Mouse (Mus musculus) adrenal gland, postnatal 25 days (tissue): ENCODE measurements at regions not wholly inside any gene's neighbourhood (a gene's known extent, or its start where the extent isn't known, plus 50 kb on each side); places are given as distances from the start of the nearest gene placed in this dataset.
A peak's percentile ranks its signal among the peaks of the same experiment; 100 is the strongest.

Experiments used
- DNase-seq: peaks from one replicate; pipeline ENCODE4 v3.0.0; 2021; ENCODE audit warnings: mixed read lengths

- no peak for DNase-seq
Observed at GRCm38 (mm10) chr15:63724543-63725186, 120.3 kb downstream of the Gsdmc2 start.

DNA sequence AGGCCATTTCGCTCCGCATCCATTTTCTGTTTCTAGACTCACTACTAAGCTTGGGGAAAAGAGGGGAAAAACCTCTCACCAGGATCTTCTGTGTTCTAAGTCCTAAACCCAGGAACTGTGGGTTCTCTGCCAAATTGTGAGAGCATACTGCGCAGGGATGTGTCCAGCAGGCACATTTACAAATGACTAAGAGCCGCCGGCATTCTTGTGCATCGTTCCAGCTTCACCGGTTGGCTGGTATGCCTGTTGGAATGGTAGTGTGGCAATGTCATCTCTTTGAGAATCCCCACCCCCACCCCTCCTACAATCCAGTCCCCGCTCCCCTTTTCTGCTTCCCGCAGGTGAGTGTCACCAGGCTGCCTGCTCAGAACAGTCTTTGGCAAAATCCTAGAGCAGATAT, 122.0 kb downstream of the Gsdmc2 start:
- no peak for DNase-seq

DNA sequence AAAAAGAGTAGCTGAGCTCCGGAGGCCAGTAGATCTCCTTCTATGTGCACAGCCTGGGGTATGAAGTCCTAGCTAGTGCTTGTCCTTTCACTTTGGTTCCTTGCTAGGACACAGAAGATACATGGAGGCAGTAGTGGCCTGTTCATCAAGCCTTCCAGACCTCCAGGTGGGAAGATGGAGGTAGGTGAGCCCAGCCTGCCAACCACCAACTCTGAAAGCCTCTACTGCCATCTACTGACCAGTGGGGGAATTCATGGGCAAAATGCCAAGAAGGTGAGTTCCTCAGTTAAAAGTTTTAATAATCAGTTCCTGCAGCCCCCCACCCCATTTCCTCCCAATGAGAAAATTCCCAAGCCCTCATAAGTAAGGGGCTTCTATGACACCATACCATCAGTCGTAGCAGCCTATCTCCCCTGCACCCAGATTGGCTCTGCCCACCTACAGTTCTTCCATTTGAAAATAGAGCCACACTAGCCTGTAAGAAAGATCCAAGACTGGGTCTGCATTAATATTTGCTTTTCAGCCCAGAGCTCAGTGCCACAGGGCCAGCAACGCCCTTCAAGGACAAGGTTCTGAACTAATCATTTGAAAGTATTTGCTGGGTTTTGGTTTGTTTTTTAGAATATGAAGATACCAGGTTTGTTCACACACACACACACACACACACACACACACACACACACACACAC, 123.2 kb downstream of the Gsdmc2 start:
- DNase-seq, result peak; percentile 26

- no peak for DNase-seq
Observed at GRCm38 (mm10) chr15:63717812-63718211, 127.2 kb downstream of the Gsdmc2 start.

- DNase-seq, result no peak
Observed at GRCm38 (mm10) chr15:63713697-63714096, 131.3 kb downstream of the Gsdmc2 start.

GRCm38 (mm10) chr15:63710381-63710780, 134.6 kb downstream of the Gsdmc2 start:
- DNase-seq, result no peak

GRCm38 (mm10) chr15:63709270-63709933, 135.6 kb downstream of the Gsdmc2 start:
- no peak for DNase-seq

GRCm38 (mm10) chr15:63704636-63705035, 140.3 kb downstream of the Gsdmc2 start:
- no peak for DNase-seq

GRCm38 (mm10) chr15:63697831-63698230, 147.1 kb downstream of the Gsdmc2 start:
- DNase-seq, result no peak

DNA sequence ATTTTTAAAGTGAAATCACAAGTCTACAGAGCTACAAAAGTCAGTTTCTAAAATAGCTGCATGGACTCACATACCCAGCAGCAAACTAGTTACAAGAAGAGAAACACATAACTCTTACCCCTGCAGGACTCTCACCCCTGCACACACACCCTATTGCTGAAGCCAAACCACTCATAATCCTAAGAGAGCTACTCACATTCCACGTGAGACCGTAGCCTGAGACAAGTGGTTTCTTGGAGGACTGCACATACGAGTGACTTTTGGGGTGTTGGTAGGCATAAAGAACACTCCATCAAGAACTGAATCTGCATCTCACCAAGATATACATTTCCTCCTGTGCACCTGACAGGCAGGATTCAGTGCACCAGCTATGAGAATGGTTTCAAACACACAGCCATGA, 150.8 kb downstream of the Gsdmc2 start:
- no peak for DNase-seq

DNA sequence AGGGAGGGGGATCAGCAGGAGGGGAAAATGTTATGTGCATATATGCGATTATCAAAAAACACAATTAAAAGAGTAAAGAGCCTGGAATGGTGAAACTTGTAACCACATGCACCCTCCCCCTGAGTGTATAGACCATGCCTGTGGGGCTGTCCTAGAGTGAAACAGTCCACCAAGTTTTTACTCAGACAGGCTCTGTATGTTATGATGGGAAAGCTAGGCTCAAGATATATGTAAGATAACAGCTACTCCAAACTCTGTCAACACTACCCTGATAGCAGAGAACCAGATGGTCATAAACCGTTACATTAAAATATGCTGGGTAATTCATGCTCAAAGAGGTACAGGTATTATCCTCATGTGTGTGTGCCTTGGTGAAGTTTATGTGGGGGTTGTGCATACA, 151.4 kb downstream of the Gsdmc2 start:
- no peak for DNase-seq

GRCm38 (mm10) chr15:63692491-63693295, 152.3 kb downstream of the Gsdmc2 start:
- DNase-seq, result no peak

DNA sequence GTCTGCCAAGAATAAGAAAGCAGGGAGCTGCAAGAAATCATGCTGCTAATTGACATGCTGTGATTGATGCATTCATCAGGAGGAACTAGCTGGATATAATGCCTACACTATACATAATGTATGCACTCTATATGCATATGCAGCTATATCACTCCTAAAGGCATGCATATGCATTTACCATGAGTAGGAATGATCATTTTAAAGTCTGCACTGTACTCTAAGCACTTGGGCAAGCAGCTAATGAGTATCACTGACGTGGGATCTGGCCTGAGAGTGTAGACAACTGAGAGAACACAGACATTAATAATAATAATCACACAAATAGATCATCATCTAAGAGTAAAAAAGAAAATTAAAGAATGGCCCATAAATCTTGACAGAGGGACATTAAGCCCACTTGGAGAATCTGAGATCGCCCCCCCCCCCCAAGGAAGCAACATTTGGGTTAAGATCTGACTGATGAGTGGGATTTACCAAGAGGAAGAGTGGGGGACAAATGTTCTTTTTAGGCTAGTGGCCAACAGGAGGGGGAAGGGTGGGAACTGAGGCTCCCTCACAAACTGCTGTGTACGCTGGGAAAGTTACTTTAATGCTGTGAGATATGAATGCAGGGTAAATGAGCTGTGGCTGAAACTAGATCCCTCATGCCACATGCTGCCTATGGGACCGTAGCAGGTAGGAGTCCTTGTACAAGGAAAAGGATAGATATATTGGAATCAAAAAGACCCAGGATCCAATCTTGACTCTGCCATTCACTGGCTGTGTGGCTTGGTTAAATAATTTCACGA, 155.0 kb downstream of the Gsdmc2 start:
- DNase-seq, result no peak

DNA sequence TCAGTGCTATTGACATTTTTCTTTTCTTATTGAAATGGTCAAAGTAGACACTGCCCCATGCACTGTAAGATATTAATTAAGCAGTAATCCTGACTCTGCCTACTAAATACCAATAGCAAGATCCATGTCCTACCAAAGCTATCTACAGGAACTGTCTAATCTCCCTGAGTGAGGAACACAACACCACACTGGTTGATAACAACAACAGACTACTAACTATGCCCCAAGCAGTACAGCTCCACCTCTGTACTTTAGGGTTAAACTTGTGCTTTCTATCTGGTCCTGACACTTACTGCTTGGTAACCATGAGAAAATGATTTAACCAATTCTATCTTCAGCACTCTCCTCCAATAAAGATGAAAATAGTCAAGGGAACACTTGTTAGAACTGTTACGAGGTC, 157.1 kb downstream of the Gsdmc2 start:
- no peak for DNase-seq

DNA sequence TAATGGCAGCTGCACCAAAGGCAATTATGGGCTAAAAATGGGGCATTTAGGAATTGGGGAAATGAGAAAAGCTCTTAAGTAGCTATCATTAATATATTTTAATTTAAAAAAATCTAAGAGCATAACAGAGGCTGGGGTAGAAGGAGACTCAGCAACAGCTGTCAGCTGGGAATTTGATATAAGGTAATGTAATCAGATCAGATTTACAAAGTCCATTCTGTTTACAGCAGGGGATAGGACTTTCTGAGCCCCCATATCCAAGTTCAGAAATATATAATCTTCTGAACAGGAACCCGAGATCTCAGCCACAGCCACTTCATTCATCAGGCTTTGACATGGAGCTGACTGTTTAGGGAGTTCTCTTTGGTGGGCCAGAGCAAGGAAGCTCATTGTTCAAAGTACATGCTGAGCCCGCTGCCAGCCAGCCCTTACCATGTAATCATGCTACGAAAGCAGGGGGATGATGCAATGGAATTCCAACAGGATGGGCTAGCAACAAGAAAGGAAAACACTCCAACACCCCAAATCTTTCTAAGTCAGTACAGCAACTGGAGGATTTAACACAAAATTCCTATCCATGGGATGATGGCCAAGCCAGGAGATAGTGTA, 157.9 kb downstream of the Gsdmc2 start:
- DNase-seq, result no peak

DNA sequence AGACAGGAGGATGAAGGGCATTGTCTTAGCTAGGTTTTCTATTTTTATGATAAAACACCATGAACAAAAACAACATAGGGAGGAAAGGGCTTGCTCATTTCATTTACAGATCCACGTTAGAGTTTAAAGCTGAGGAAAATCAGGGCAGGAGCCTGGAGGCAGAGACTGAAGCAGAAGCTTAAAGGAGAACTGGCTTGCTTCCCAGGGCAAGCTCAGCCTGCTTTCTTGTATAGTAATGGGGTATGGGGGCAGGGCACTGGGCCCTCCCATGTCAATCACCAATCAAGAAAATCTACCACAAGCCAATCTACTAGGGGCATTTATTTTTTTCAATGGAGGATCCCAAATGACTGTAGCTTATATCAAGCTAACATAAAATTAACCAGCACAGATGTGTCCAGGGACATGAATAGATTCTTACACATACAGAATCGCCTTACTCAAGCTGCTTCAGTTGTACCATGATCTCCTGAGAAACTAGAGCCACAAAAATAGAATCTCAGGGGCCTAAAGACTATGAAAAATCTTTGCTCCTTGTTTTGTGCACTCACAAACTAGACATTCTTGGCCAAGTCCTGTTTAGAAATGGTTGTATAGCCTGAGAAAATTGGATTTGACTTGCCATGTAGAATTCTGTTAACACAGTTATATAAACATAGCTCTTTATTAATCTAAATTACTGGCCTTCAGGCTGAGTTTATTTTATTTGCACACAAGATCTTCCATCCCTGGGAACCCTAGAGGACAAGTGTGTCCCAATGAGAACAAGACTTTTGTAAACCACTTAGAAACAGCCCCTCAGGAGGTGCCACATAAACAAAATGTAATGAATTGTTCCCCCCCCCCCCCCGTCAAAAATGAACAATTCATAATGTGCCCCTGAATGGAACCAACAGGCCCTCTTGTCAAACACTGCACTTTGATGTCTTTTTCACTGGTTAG, 164.7 kb downstream of the Gsdmc2 start:
- DNase-seq, result no peak

DNA sequence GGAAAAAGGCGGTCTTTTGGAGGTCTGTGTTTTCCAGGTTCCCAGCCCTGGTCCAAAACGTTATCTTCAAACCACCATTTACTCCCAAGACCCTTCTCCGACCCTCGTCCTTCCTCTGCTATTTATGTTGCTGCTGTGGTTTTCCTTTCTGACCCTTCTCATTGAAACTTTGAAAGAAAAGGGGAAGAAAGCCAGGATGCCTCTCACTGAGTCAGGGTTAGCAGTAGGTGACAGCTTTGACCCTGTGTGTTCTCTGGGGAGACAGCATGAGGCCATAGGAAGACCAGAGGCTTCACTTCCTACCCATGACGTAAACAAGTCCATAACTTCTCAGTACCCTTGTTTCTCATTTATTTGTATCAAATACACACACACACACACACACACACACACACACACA, 166.1 kb downstream of the Gsdmc2 start:
- DNase-seq, result no peak

DNA sequence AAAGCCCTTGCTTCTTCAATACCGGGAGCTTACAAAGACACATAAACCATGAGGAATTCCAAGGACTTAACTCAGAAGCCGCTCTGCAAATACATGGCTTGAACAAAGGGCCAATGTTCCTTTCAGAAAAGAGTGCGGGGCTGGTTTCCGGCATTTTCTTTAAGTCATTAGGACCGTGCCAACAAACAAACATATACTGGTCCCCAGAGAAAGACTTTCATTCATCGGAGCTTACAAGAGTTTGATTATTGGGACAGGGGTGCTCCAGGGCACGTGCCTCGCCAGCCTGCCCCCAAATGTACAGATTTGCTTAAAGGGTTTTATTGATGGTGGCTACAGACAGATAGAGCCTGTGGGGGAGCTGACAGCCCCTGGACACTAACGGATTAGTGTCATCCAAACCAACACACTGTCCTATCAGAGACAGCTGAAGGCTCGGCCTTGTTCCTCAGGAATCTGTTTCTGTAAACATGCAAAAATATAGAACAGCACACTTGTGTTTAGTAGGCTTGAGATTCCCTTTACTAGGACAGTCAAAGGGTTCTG, 169.4 kb downstream of the Gsdmc2 start:
- DNase-seq, result no peak

DNA sequence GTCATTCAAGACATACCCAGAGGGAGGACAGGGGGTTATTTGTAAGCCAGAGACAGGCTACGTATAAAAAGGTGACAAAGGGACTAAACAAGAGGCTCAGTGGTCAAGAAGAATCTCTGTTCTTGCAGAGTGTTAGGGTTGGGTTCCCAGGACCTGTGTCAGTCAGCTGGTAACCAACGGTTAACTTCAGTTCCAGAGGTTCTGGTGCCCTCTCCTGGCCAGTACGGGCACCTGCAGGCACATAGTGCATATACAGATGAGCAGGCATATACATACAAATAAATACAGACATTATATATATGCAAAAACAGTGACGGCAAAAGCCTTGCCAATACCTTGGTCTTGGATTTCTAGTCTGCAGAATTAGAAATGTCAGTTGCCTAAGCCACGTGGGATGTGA, 170.6 kb downstream of the Gsdmc2 start:
- no peak for DNase-seq

DNA sequence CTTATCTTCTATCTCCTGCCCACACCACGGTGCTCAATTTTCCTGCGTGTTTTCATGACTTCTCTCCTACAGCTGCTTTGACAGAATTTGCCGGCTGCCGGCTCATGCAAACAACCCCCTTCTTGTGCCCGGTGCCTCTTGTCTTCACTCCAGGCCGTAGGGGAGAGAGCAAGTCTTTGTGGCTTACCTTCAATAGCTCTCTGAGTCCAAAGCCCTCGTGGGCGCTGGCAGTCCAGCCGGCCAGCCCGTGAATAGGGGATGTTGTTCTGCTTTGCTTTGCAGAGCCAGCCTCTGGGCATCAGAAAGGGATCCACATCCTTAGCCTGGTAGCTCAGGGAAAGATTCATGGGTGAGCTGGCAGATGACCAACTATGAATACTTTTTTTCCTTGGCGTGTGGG, 173.9 kb downstream of the Gsdmc2 start:
- DNase-seq, result no peak
